Mouse (Mus musculus): ENCODE measurements around the gene Slc22a13. TPM values are rescaled to one million over a fixed set of nuclear protein-coding genes. Genes with fewer than 3 reads are reported as not detected.
A peak's percentile ranks its signal among the peaks of the same experiment; 100 is the strongest.
"Not testable (repeated sequence)": the region's sequence is repeated elsewhere in the genome, so short reads cannot be mapped to it uniquely, and the experiment has no call there.

The Slc22a13 gene
- polyA plus RNA-seq, 1 experiment from 2014 or later: not detected

GRCm38 (mm10) chr9:119240286-119240997 is 31.5 kb upstream of the Slc22a13 start:
- Histone ChIP-seq H3K27ac (ENCODE audit: low read depth, low read length) (no peak overlapping the region), H3K9ac (replicated peaks; ENCODE audit: low read depth, low read length) (no peak overlapping the region), H3K36me3 (ENCODE audit: control insufficient read depth, insufficient read depth, low read length) (peaks cover 8% of the 10 kb centered on the region), H3K9me3 (ENCODE audit: control insufficient read depth, low read length) (no peaks in the 10 kb centered on the region), H3K4me1 (ENCODE audit: control insufficient read depth, insufficient read depth, low read length) (no peaks in the 10 kb centered on the region), H3K27me3 (ENCODE audit: control insufficient read depth, insufficient read depth, low read length) (no peaks in the 10 kb centered on the region), H3K4me3 (ENCODE audit: low read depth, low read length) (no peak overlapping the region), H3K4me2 (ENCODE audit: low read depth, low read length) (no peak overlapping the region)
- 59% methylated on average over 10 of the region's 10 CpGs for WGBS
- peak; percentile 69 for ATAC-seq (ENCODE audit: low read depth)

- Histone ChIP-seq H3K4me3 (ENCODE audit: low read depth, low read length) (no peak overlapping the region), H3K4me1 (ENCODE audit: control insufficient read depth, insufficient read depth, low read length) (no peaks in the 10 kb centered on the region), H3K27me3 (ENCODE audit: control insufficient read depth, insufficient read depth, low read length) (no peaks in the 10 kb centered on the region), H3K36me3 (ENCODE audit: control insufficient read depth, insufficient read depth, low read length) (peaks cover 5% of the 10 kb centered on the region; the same call in 1 of the 2 replicates), H3K9ac (replicated peaks; ENCODE audit: low read depth, low read length) (no peak overlapping the region), H3K27ac (ENCODE audit: low read depth, low read length) (no peak overlapping the region), H3K9me3 (ENCODE audit: control insufficient read depth, low read length) (no peaks in the 10 kb centered on the region), H3K4me2 (ENCODE audit: low read depth, low read length) (no peak overlapping the region)
- no peak for ATAC-seq (ENCODE audit: low read depth)
- WGBS: 92% methylated on average over 3 of the region's 3 CpGs
Measured at GRCm38 (mm10) chr9:119239274-119239673, 30.4 kb upstream of the Slc22a13 start.

GRCm38 (mm10) chr9:119238796-119239195 is 29.9 kb upstream of the Slc22a13 start:
- WGBS: 98% methylated on average over 4 of the region's 4 CpGs
- Histone ChIP-seq H3K9ac (replicated peaks; ENCODE audit: low read depth, low read length) (no peak overlapping the region), H3K36me3 (ENCODE audit: control insufficient read depth, insufficient read depth, low read length) (peaks cover 5% of the 10 kb centered on the region; the same call in 1 of the 2 replicates), H3K9me3 (ENCODE audit: control insufficient read depth, low read length) (no peaks in the 10 kb centered on the region), H3K27ac (ENCODE audit: low read depth, low read length) (no peak overlapping the region), H3K27me3 (ENCODE audit: control insufficient read depth, insufficient read depth, low read length) (no peaks in the 10 kb centered on the region), H3K4me2 (ENCODE audit: low read depth, low read length) (no peak overlapping the region), H3K4me1 (ENCODE audit: control insufficient read depth, insufficient read depth, low read length) (no peaks in the 10 kb centered on the region), H3K4me3 (ENCODE audit: low read depth, low read length) (no peak overlapping the region)
- ATAC-seq (ENCODE audit: low read depth): no peak

GRCm38 (mm10) chr9:119231552-119231951 is 22.7 kb upstream of the Slc22a13 start:
- 96% methylated on average over 7 of the region's 7 CpGs for WGBS
- H3K36me3 ChIP-seq (ENCODE audit: control insufficient read depth, insufficient read depth, low read length): no peaks in the 10 kb centered on the region

GRCm38 (mm10) chr9:119230829-119231228 is 21.9 kb upstream of the Slc22a13 start:
- Histone ChIP-seq H3K4me1 (ENCODE audit: control insufficient read depth, insufficient read depth, low read length) (no peaks in the 10 kb centered on the region), H3K4me2 (ENCODE audit: low read depth, low read length) (no peak overlapping the region), H3K27ac (ENCODE audit: low read depth, low read length) (no peak overlapping the region), H3K27me3 (ENCODE audit: control insufficient read depth, insufficient read depth, low read length) (no peaks in the 10 kb centered on the region), H3K4me3 (ENCODE audit: low read depth, low read length) (no peak overlapping the region), H3K9ac (replicated peaks; ENCODE audit: low read depth, low read length) (no peak overlapping the region), H3K36me3 (ENCODE audit: control insufficient read depth, insufficient read depth, low read length) (no peaks in the 10 kb centered on the region), H3K9me3 (ENCODE audit: control insufficient read depth, low read length) (no peaks in the 10 kb centered on the region)
- WGBS: 93% methylated on average over 2 of the region's 2 CpGs
- no peak for ATAC-seq (ENCODE audit: low read depth)

More at GRCm38 (mm10) chr9:119231552-119231951, 22.7 kb upstream of the Slc22a13 start:
- no peak for ATAC-seq (ENCODE audit: low read depth)
- H3K9me3 ChIP-seq (ENCODE audit: control insufficient read depth, low read length): no peaks in the 10 kb centered on the region
- H3K4me1 ChIP-seq (ENCODE audit: control insufficient read depth, insufficient read depth, low read length): no peaks in the 10 kb centered on the region
- H3K4me3 ChIP-seq (ENCODE audit: low read depth, low read length): no peak overlapping the region
- no peak overlapping the region for H3K4me2 ChIP-seq (ENCODE audit: low read depth, low read length)
- H3K9ac ChIP-seq (replicated peaks; ENCODE audit: low read depth, low read length): no peak overlapping the region
- no peak overlapping the region for H3K27ac ChIP-seq (ENCODE audit: low read depth, low read length)
- no peaks in the 10 kb centered on the region for H3K27me3 ChIP-seq (ENCODE audit: control insufficient read depth, insufficient read depth, low read length)

GRCm38 (mm10) chr9:119220249-119220648 is 11.4 kb upstream of the Slc22a13 start:
- Histone ChIP-seq H3K9me3 (ENCODE audit: control insufficient read depth, low read length) (no peaks in the 10 kb centered on the region), H3K4me3 (ENCODE audit: low read depth, low read length) (no peak overlapping the region), H3K4me2 (ENCODE audit: low read depth, low read length) (no peak overlapping the region), H3K4me1 (ENCODE audit: control insufficient read depth, insufficient read depth, low read length) (no peaks in the 10 kb centered on the region), H3K27ac (ENCODE audit: low read depth, low read length) (no peak overlapping the region), H3K36me3 (ENCODE audit: control insufficient read depth, insufficient read depth, low read length) (no peaks in the 10 kb centered on the region; the same call in 1 of the 2 replicates), H3K27me3 (ENCODE audit: control insufficient read depth, insufficient read depth, low read length) (no peaks in the 10 kb centered on the region), H3K9ac (replicated peaks; ENCODE audit: low read depth, low read length) (no peak overlapping the region)
- 91% methylated on average over 4 of the region's 4 CpGs for WGBS
- no peak for ATAC-seq (ENCODE audit: low read depth)

GRCm38 (mm10) chr9:119219667-119220066 is 10.8 kb upstream of the Slc22a13 start:
- Histone ChIP-seq H3K9me3 (ENCODE audit: control insufficient read depth, low read length) (no peaks in the 10 kb centered on the region), H3K4me3 (ENCODE audit: low read depth, low read length) (no peak overlapping the region), H3K27ac (ENCODE audit: low read depth, low read length) (no peak overlapping the region), H3K9ac (replicated peaks; ENCODE audit: low read depth, low read length) (no peak overlapping the region), H3K4me2 (ENCODE audit: low read depth, low read length) (no peak overlapping the region), H3K36me3 (ENCODE audit: control insufficient read depth, insufficient read depth, low read length) (no peaks in the 10 kb centered on the region; the same call in 1 of the 2 replicates), H3K4me1 (ENCODE audit: control insufficient read depth, insufficient read depth, low read length) (no peaks in the 10 kb centered on the region), H3K27me3 (ENCODE audit: control insufficient read depth, insufficient read depth, low read length) (no peaks in the 10 kb centered on the region)
- ATAC-seq (ENCODE audit: low read depth): no peak
- WGBS: 85% methylated on average over 2 of the region's 2 CpGs

- not testable (repeated sequence) for H3K27me3 ChIP-seq (ENCODE audit: control insufficient read depth, insufficient read depth, low read length); H3K36me3 ChIP-seq (ENCODE audit: control insufficient read depth, insufficient read depth, low read length); H3K9me3 ChIP-seq (ENCODE audit: control insufficient read depth, low read length); H3K9ac ChIP-seq (replicated peaks; ENCODE audit: low read depth, low read length); H3K4me3 ChIP-seq (ENCODE audit: low read depth, low read length); H3K27ac ChIP-seq (ENCODE audit: low read depth, low read length); H3K4me1 ChIP-seq (ENCODE audit: control insufficient read depth, insufficient read depth, low read length); ATAC-seq (ENCODE audit: low read depth); H3K4me2 ChIP-seq (ENCODE audit: low read depth, low read length)
- WGBS: 94% methylated on average over 2 of the region's 2 CpGs
Measured at GRCm38 (mm10) chr9:119215341-119215740, 6.4 kb upstream of the Slc22a13 start.

GRCm38 (mm10) chr9:119214601-119215000 is 5.7 kb upstream of the Slc22a13 start:
- H3K27ac ChIP-seq (ENCODE audit: low read depth, low read length): no peak overlapping the region
- no peaks in the 10 kb centered on the region for H3K9me3 ChIP-seq (ENCODE audit: control insufficient read depth, low read length)
- H3K36me3 ChIP-seq (ENCODE audit: control insufficient read depth, insufficient read depth, low read length): no peaks in the 10 kb centered on the region
- no peak overlapping the region for H3K4me2 ChIP-seq (ENCODE audit: low read depth, low read length)
- no peak overlapping the region for H3K4me3 ChIP-seq (ENCODE audit: low read depth, low read length)
- WGBS: 97% methylated on average over 6 of the region's 6 CpGs
- H3K27me3 ChIP-seq (ENCODE audit: control insufficient read depth, insufficient read depth, low read length): no peaks in the 10 kb centered on the region
- no peak for ATAC-seq (ENCODE audit: low read depth)
- no peak overlapping the region for H3K9ac ChIP-seq (replicated peaks; ENCODE audit: low read depth, low read length)
- H3K4me1 ChIP-seq (ENCODE audit: control insufficient read depth, insufficient read depth, low read length): no peaks in the 10 kb centered on the region

Data from neural tube, embryonic 14.5 days (tissue).